Mouse (Mus musculus): Measurements from ENCODE around the gene Olfr1252. TPM values are rescaled to one million over a fixed set of nuclear protein-coding genes. Genes with fewer than 3 reads are reported as not detected.

Gene Olfr1252
- polyA plus RNA-seq (2012; rRNA removed), result not detected in 2 replicates

DNA sequence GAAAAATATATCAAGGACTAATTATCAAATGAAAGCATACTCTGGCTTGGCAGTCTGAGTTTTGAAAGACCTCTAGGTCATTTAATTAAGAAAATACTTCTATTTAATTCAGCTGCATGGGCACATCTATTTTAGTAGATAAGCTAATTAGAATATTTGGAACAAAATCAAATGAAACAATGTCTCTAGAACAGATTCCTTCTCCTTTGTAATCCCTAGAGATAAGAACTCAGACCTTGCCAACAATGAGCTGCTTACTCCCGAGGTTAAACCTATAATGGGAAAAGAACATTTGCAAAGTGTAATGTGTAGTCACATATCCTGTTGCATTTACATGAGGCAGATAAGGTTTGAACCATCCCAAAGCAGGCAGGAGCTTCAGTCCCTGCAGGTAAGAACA, at the start of gene Olfr1252:
TSS of gene Olfr1252 (minus strand) at position 101 of the 400 bp plus-strand sequence.
- Histone ChIP-seq H3K27ac (ENCODE audit: insufficient read depth, low read length) (no peak within 1 kb of the TSS), H3K27me3 (ENCODE audit: control insufficient read depth, insufficient read depth, low read length) (no peaks in the 10 kb centered on the region), H3K4me1 (ENCODE audit: control insufficient read depth, insufficient read depth, low read length) (no peaks in the 10 kb centered on the region), H3K4me3 (replicated peaks; ENCODE audit: insufficient read depth, low read depth, low read length) (no peak within 1 kb of the TSS)
- TF ChIP-seq CTCF (IDR thresholded peaks at IDR 0.05; ENCODE audit: borderline replicate concordance, insufficient read depth, low read depth, low read length), result no peak
- TF ChIP-seq POLR2A (IDR thresholded peaks at IDR 0.05; ENCODE audit: borderline replicate concordance, insufficient read depth, low read length), result no peak
- DNase-seq, result no peak
- WGBS, result 8% methylated on average over 1 of the region's 1 CpGs

GRCm38 (mm10) chr2:89756990-89757389, 32.2 kb upstream of the Olfr1252 start, which contains the start of gene Olfr1253:
TSS of gene Olfr1253 (minus strand) at chr2:89757090.
- no peak for DNase-seq
- WGBS, result 88% methylated on average over 1 of the region's 1 CpGs
- no peak within 1 kb of the TSS for H3K4me3 ChIP-seq (replicated peaks; ENCODE audit: insufficient read depth, low read depth, low read length)
- H3K27me3 ChIP-seq (ENCODE audit: control insufficient read depth, insufficient read depth, low read length), result no peaks in the 10 kb centered on the region
- TF ChIP-seq CTCF (IDR thresholded peaks at IDR 0.05; ENCODE audit: borderline replicate concordance, insufficient read depth, low read depth, low read length) (no peak), POLR2A (IDR thresholded peaks at IDR 0.05; ENCODE audit: borderline replicate concordance, insufficient read depth, low read length) (no peak)
- no peaks in the 10 kb centered on the region for H3K4me1 ChIP-seq (ENCODE audit: control insufficient read depth, insufficient read depth, low read length)
- no peak within 1 kb of the TSS for H3K27ac ChIP-seq (ENCODE audit: insufficient read depth, low read length)

- DNase-seq, result no peak
- 59% methylated on average over 6 of the region's 6 CpGs for WGBS
- no peak for TF ChIP-seq CTCF (IDR thresholded peaks at IDR 0.05; ENCODE audit: borderline replicate concordance, insufficient read depth, low read depth, low read length)
- TF ChIP-seq POLR2A (IDR thresholded peaks at IDR 0.05; ENCODE audit: borderline replicate concordance, insufficient read depth, low read length), result no peak
- Histone ChIP-seq H3K27me3 (ENCODE audit: control insufficient read depth, insufficient read depth, low read length) (no peaks in the 10 kb centered on the region), H3K27ac (ENCODE audit: insufficient read depth, low read length) (no peak overlapping the region), H3K4me3 (replicated peaks; ENCODE audit: insufficient read depth, low read depth, low read length) (no peak overlapping the region), H3K4me1 (ENCODE audit: control insufficient read depth, insufficient read depth, low read length) (no peaks in the 10 kb centered on the region)
Observed at GRCm38 (mm10) chr2:89691980-89692379, 32.8 kb downstream of the Olfr1252 start.

DNA sequence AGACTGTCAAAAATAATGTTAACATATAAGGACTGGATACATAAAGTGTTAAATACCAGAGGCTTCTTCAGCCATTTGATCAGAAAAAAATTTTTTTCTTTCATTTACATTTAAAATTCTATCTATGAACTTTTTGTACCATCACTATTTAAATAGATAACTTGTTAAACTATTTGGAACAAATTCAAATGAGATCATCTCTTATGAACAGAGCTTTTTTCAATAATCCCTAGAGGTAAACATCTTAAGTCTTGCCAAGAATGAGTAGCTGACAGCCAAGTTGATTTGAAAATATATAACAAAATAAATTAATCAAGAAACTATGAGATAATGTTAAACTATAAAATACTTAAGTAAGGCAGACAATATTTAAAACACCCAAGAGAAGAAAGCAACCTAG, 53.0 kb downstream of the Olfr1252 start, which contains the start of gene Olfr1251:
TSS of gene Olfr1251 (minus strand) at position 101 of the 400 bp plus-strand sequence.
- no peaks in the 10 kb centered on the region for H3K4me1 ChIP-seq (ENCODE audit: control insufficient read depth, insufficient read depth, low read length)
- TF ChIP-seq CTCF (IDR thresholded peaks at IDR 0.05; ENCODE audit: borderline replicate concordance, insufficient read depth, low read depth, low read length), result no peak
- no peak for TF ChIP-seq POLR2A (IDR thresholded peaks at IDR 0.05; ENCODE audit: borderline replicate concordance, insufficient read depth, low read length)
- DNase-seq, result no peak
- H3K4me3 ChIP-seq (replicated peaks; ENCODE audit: insufficient read depth, low read depth, low read length), result no peak within 1 kb of the TSS
- H3K27me3 ChIP-seq (ENCODE audit: control insufficient read depth, insufficient read depth, low read length), result no peaks in the 10 kb centered on the region
- H3K27ac ChIP-seq (ENCODE audit: insufficient read depth, low read length), result no peak within 1 kb of the TSS

Other genes starting within 250 kb of the Olfr1252 start
- not detected in 2 replicates for gene Olfr1241, start 237.9 kb downstream of the Olfr1252 start, polyA plus RNA-seq (2012; rRNA removed)
- gene Olfr1242, start 226.7 kb downstream of the Olfr1252 start, polyA plus RNA-seq (2012; rRNA removed), result not detected in 2 replicates
- not detected in 2 replicates for gene Olfr1243, start 193.5 kb downstream of the Olfr1252 start, polyA plus RNA-seq (2012; rRNA removed)
- gene Olfr1245, start 146.6 kb downstream of the Olfr1252 start, polyA plus RNA-seq (2012; rRNA removed), result not detected in 2 replicates
- not detected in 2 replicates for gene Olfr1246, start 131.9 kb downstream of the Olfr1252 start, polyA plus RNA-seq (2012; rRNA removed)
- gene Olfr1247, start 110.9 kb downstream of the Olfr1252 start, polyA plus RNA-seq (2012; rRNA removed), result 0.02 TPM in 1 of 2 replicates, not detected in the other
- gene Olfr1248, start 106.8 kb downstream of the Olfr1252 start, polyA plus RNA-seq (2012; rRNA removed), result not detected in 2 replicates
- not detected in 2 replicates for gene Olfr1249, start 90.0 kb downstream of the Olfr1252 start, polyA plus RNA-seq (2012; rRNA removed)
- gene Olfr1250, start 63.5 kb downstream of the Olfr1252 start, polyA plus RNA-seq (2012; rRNA removed), result not detected in 2 replicates
- gene Olfr1251, start 53.1 kb downstream of the Olfr1252 start, polyA plus RNA-seq (2012; rRNA removed), result not detected in 2 replicates
- not detected in 2 replicates for gene Olfr1253, start 32.1 kb upstream of the Olfr1252 start, polyA plus RNA-seq (2012; rRNA removed)
- gene Olfr1254, start 68.6 kb upstream of the Olfr1252 start, polyA plus RNA-seq (2012; rRNA removed), result not detected in 2 replicates
- gene Olfr1255, start 87.0 kb upstream of the Olfr1252 start, polyA plus RNA-seq (2012; rRNA removed), result not detected in 2 replicates
- gene Olfr1256, start 116.5 kb upstream of the Olfr1252 start, polyA plus RNA-seq (2012; rRNA removed), result not detected in 2 replicates
- not detected in 2 replicates for gene Olfr48, start 123.2 kb upstream of the Olfr1252 start, polyA plus RNA-seq (2012; rRNA removed)
- gene Olfr1257, start 153.4 kb upstream of the Olfr1252 start, polyA plus RNA-seq (2012; rRNA removed), result not detected in 2 replicates
- not detected in 2 replicates for gene Olfr1258, start 202.3 kb upstream of the Olfr1252 start, polyA plus RNA-seq (2012; rRNA removed)
- not detected in 2 replicates for gene Olfr1259, start 223.7 kb upstream of the Olfr1252 start, polyA plus RNA-seq (2012; rRNA removed)
- gene Olfr1260, start 249.3 kb upstream of the Olfr1252 start, polyA plus RNA-seq (2012; rRNA removed), result not detected in 2 replicates